Mouse (Mus musculus) neural tube, embryonic 12.5 days (tissue): ENCODE data around the gene S100a1. TPM values are rescaled to one million over a fixed set of nuclear protein-coding genes. Genes with fewer than 3 reads are reported as not detected.

Source experiments
- ATAC-seq: fragments of 200-750 bp; cut with Nextera tagmentation; 2 replicates; pipeline ENCODE4 v1.8.0; 2017; ENCODE audit warnings: low read depth, mild to moderate bottlenecking, moderate TSS enrichment, moderate library complexity; ENCODE audit not compliant: low FRiP score
- H3K27ac ChIP-seq: fragments of 300-500 bp; sonication (generic); 2 replicates; pipeline ENCODE4 v1.5.1; 2016
- H3K27me3 ChIP-seq: fragments of 300-500 bp; sonication (generic); replicated peaks from 2 replicates; pipeline ENCODE4 v1.6.1; 2016; ENCODE audit warnings: mild to moderate bottlenecking
- H3K36me3 ChIP-seq: fragments of 300-500 bp; sonication (generic); 2 replicates; pipeline ENCODE4 v1.6.1; 2016; ENCODE audit warnings: mild to moderate bottlenecking
- H3K4me1 ChIP-seq: fragments of 300-500 bp; sonication (generic); 2 replicates; pipeline ENCODE4 v1.6.1; 2016
- H3K4me2 ChIP-seq: fragments of 300-500 bp; sonication (generic); replicated peaks from 2 replicates; pipeline ENCODE4 v1.6.1; 2016; ENCODE audit warnings: mild to moderate bottlenecking
- H3K4me3 ChIP-seq: fragments of 300-500 bp; sonication (generic); 2 replicates; pipeline ENCODE4 v1.5.1; 2016
- H3K9ac ChIP-seq: fragments of 300-500 bp; sonication (generic); 2 replicates; pipeline ENCODE4 v1.6.1; 2016; ENCODE audit warnings: mild to moderate bottlenecking
- H3K9me3 ChIP-seq: fragments of 300-500 bp; sonication (generic); 2 replicates; pipeline ENCODE4 v1.6.1; 2016; ENCODE audit warnings: mild to moderate bottlenecking
- WGBS: fragments of 180-500 bp; shearing (Covaris S2); methylation state at CpG from one replicate; pipeline ENCODE4 v1.1.7; 2016; 5-methylcytosine and 5-hydroxymethylcytosine counted together
- polyA plus RNA-seq: library from polyadenylated mRNA; unstranded; fragments of >200 nt; fragmentation: Nextera tagmentation; extraction: Ambion mirVana; gene quantifications from 2 replicates; pipeline ENCODE4 v1.2.1, GENCODE M21; 2016

Gene S100a1
- polyA plus RNA-seq, 1 experiment from 2014 or later = 5.0 TPM

DNA sequence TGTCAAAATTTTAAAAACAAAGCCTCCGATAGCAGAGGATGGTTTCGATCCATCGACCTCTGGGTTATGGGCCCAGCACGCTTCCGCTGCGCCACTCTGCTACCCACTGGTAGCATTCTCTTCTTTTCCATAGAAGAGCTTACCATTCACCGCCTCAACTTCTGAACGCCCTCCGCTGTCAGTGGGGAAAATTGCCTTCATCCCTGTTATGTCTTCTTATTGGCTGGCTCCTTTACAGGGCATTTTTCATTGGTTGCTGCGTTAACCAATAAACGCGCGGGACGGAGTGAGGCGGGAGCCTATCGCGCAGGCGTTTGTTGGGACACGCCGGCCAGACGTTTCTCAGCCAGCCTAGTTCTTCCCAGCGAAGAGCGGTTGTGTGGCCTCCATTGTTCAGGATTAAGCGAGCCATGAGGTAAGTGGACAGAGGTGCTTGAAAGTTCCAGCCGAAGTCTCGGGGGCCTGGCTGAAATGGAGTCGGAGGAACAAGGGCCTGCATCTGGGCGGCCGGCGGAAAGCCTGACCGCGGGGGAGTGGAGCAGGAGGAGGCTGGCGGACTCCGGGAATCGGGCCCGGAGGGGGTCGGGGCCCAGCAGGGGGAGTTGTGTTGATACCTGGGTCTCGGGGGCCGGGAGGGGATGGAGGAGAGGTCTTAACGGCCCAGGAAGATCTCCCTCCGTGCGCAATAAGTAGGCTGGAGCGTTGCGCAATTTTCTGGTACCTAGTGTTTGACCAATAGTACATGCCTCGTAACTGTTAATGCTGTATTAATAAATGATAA is 38.2 kb downstream of the S100a1 start, which contains the start of gene Ilf2:
Gene Ilf2, plus strand, starts transcription at position 296 of the 781 bp plus-strand sequence.
- Histone ChIP-seq H3K9ac (peak within 1 kb of the TSS; percentile 85), H3K36me3 (peaks cover 33% of the 10 kb centered on the region), H3K4me1 (0 out of 2 replicates have a peak, but pooled peaks cover 6% of the 10 kb centered on the region), H3K27ac (peak within 1 kb of the TSS; percentile 90), H3K4me3 (peak within 1 kb of the TSS; percentile 76), H3K27me3 (no peaks in the 10 kb centered on the region), H3K9me3 (no peaks in the 10 kb centered on the region), H3K4me2 (peak within 1 kb of the TSS; percentile 71)
- WGBS = under 1% methylated on average over 45 of the region's 45 CpGs
- ATAC-seq = peak; percentile 99

DNA sequence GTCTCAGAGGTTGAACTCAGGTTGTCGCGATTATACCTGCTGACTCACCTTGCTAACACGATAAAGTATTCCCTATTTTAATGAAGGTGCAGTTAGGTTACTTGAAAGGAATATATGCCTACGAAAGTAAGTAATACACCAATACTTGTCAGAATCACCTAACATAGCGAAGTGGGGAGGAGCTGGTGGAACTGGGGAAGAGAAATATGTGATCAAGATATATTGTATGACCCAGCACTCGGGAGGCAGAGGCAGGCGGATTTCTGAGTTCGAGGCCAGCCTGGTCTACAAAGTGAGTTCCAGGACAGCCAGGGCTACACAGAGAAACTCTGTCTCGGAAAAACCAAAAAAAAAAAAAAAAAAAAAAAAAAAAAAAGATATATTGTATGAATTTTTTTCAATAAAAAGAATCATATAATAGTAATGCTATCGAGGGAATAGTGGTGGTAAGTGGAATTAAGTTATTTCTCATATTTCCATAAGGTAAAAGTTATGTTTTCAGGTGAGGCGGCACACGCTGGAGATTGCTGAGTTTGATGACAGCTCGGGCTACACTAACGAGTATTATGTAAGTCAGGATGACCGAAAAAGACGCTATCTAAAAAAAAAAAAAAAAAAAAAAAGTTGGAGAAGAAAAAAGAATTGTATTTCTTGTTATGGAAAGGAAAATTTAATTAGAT is 38.9 kb downstream of the S100a1 start:
- peaks cover 26% of the 10 kb centered on the region for H3K36me3 ChIP-seq
- 45% methylated on average over 16 of the region's 16 CpGs for WGBS
- H3K9ac ChIP-seq = no peak overlapping the region
- 0 out of 2 replicates have a peak, but pooled peaks cover 6% of the 10 kb centered on the region for H3K4me1 ChIP-seq
- no peaks in the 10 kb centered on the region for H3K27me3 ChIP-seq
- H3K27ac ChIP-seq = no peak overlapping the region
- no peaks in the 10 kb centered on the region for H3K9me3 ChIP-seq
- H3K4me3 ChIP-seq = no peak overlapping the region
- peak; percentile 26 for ATAC-seq
- H3K4me2 ChIP-seq = no peak overlapping the region; the same call in 1 of the 2 replicates

DNA sequence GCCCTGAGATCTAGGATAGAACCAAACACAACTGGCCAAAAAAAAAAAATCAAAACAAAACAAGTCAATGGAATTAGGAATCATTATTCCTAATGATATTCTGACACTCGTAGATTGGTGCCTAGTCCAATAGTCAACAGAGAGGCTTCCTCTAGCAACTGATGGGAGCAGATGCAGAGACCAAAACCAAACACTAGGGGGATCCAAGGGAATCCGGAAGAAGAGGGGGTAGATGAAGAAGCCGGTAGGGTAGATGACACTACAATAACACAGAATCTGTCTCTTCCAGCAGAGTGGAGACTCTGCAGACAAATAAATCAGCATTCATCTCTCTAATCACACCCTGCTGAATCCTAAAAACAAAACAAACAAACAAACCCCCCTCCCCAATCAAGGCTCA is 42.0 kb downstream of the S100a1 start:
- WGBS = 32% methylated on average over 3 of the region's 3 CpGs

DNA sequence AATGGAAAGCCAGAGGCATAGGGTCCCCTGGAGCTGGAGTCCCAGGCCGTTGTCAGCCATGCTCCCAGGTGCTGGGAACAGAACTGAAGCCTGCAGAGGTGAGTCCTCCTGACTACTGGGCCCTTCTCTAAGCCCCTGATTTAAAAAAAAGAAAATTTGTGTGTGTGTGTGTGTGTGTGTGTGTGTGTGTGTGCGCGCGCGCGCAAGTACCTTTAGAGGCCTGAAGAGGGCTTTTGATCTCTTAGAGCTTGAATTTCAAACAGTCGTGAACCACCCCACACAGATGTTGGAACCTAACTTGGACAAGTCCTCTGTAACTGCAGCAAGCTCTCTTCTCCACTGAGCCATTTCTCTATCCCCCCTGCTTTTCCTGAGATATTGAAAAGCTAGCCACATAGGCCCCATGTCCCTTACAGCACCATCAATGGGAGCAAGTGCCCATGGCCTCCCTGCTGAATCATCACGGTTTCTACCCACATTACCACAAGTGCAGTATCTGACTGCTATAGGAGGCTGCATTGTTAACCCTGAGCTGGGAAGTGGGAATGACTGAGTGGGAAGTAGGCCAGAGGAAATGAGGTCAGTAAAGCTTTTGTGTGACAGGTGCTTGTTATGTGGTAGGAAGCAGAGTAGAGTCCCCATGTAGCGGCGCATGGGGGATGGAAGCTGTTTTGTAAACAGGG is 46.4 kb downstream of the S100a1 start:
- no peak for ATAC-seq
- Histone ChIP-seq H3K27me3 (peaks cover 34% of the 10 kb centered on the region), H3K9me3 (no peaks in the 10 kb centered on the region), H3K4me2 (no peak overlapping the region), H3K36me3 (no peaks in the 10 kb centered on the region), H3K9ac (no peak overlapping the region), H3K4me3 (no peak overlapping the region), H3K4me1 (peaks cover 12% of the 10 kb centered on the region; the same call in 1 of the 2 replicates), H3K27ac (no peak overlapping the region)
- 93% methylated on average over 10 of the region's 10 CpGs for WGBS

More for the DNA sequence above, 42.0 kb downstream of the S100a1 start:
- Histone ChIP-seq H3K36me3 (no peaks in the 10 kb centered on the region), H3K27ac (no peak overlapping the region), H3K9ac (no peak overlapping the region), H3K4me2 (no peak overlapping the region), H3K9me3 (no peaks in the 10 kb centered on the region), H3K27me3 (no peaks in the 10 kb centered on the region), H3K4me1 (0 out of 2 replicates have a peak, but pooled peaks cover 4% of the 10 kb centered on the region), H3K4me3 (no peak overlapping the region)
- no peak for ATAC-seq

DNA sequence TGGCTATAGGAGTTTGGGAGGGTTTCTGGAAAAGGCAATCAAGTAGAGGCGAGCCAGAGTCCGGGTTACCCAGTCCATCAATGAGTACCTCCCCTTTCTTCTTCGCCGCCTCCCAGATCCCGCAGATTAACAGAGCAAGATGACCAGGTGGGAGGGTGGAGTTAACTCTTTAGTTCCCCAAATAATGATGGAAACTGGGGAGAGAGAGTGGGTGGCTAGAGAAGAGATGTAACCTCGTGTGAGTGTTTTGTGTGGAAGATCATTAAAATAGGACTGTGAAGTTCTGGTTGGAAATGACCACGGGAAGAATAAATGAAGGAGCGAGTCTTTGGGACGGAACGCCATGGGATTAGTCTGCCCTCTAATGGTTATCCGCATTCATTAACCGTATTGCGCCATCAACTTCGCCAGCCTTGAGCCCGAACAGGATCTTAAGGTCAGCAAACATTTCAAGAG is 47.9 kb downstream of the S100a1 start:
- Histone ChIP-seq H3K27me3 (peaks cover 44% of the 10 kb centered on the region), H3K9me3 (no peaks in the 10 kb centered on the region)
- WGBS = under 1% methylated on average over 15 of the region's 15 CpGs

DNA sequence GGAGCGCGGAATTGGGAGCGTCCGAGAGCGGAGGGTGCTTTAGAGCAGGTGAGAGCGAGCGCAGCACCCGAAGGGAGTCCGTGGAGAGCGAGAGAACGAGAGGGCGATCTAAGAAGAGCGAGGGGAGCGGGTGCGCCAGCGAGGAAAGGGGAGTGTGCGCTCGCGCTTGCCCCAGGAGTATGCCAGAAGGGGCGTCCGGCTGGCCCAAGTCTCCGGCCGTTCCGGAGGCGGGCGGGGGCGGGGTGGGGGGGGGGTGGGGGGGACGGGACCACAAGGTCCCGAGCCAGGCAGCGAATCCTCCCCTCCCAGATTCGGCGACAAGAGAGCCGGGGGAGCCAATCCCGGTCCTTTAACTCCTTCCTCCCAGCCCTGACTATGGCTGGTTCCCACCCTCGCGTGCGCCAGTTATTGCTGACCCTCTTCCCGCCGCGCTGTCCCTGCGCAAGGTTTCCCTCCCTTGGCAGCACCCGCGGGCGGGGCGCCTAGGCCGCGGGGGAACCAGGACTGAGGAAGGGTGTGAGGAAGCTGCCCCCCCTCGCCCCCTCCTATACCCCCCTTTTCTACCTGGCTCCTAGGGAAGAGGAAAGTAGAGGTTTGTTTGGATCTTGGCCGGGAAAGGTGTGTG is 48.4 kb downstream of the S100a1 start, which contains the start of gene Npr1:
Gene Npr1, minus strand, starts transcription at position 181 of the 625 bp plus-strand sequence.
- peak; percentile 51 for ATAC-seq
- peaks cover 47% of the 10 kb centered on the region for H3K27me3 ChIP-seq
- under 1% methylated on average over 27 of the region's 49 CpGs for WGBS
- H3K9me3 ChIP-seq = no peaks in the 10 kb centered on the region
- peaks cover 12% of the 10 kb centered on the region; the same call in 1 of the 2 replicates for H3K4me1 ChIP-seq
- no peak within 1 kb of the TSS for H3K27ac ChIP-seq
- H3K36me3 ChIP-seq = no peaks in the 10 kb centered on the region
- H3K4me2 ChIP-seq = peak within 1 kb of the TSS; percentile 69
- H3K9ac ChIP-seq = peak within 1 kb of the TSS; percentile 56
- H3K4me3 ChIP-seq = peak within 1 kb of the TSS; percentile 48

More for the DNA sequence above, 47.9 kb downstream of the S100a1 start:
- peak overlapping the region; percentile 48 for H3K4me3 ChIP-seq
- H3K27ac ChIP-seq = no peak overlapping the region
- no peaks in the 10 kb centered on the region for H3K36me3 ChIP-seq
- 0 out of 2 replicates have a peak overlapping the region, but pooled peaks have one; percentile 56 for H3K9ac ChIP-seq
- H3K4me2 ChIP-seq = peak overlapping the region; percentile 69
- peak; percentile 39 for ATAC-seq
- peaks cover 12% of the 10 kb centered on the region; the same call in 1 of the 2 replicates for H3K4me1 ChIP-seq

DNA sequence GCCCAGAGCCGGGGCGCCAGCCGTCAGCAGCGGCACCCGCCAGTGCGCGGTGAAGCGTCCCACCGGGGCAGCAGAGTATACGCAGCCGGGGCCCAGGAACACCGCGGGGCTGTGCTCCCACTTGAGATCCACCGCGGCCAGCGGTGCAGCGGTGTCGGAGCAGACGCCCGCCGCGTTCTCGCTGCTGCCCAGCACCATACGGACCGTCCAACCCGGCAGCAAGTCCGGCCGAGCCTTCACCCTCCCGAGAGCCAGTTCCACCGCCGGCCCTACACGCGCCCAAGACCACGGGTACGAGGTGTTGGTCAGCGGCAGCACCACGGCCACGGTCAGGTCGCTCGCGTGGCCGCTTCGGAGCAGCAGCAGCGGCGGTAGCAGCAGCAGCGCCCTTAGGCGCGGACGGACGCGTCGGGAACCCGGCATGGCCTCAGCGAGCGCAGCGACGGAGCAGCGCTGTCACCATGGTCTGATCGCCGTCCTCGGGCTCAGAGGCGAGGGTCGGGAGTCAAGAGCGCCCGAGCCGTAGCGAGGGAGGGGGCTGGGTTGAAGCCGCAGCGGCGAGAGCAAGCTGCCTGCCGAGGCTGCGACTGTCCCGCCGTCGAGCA is 49.0 kb downstream of the S100a1 start:
- Histone ChIP-seq H3K36me3 (no peaks in the 10 kb centered on the region), H3K9ac (peak overlapping the region; percentile 56), H3K27me3 (peaks cover 47% of the 10 kb centered on the region), H3K4me3 (peak overlapping the region; percentile 48), H3K4me1 (peaks cover 12% of the 10 kb centered on the region; the same call in 1 of the 2 replicates), H3K4me2 (peak overlapping the region; percentile 69), H3K27ac (no peak overlapping the region), H3K9me3 (no peaks in the 10 kb centered on the region)
- WGBS = 1% methylated on average over 75 of the region's 75 CpGs
- peak; percentile 54 for ATAC-seq

DNA sequence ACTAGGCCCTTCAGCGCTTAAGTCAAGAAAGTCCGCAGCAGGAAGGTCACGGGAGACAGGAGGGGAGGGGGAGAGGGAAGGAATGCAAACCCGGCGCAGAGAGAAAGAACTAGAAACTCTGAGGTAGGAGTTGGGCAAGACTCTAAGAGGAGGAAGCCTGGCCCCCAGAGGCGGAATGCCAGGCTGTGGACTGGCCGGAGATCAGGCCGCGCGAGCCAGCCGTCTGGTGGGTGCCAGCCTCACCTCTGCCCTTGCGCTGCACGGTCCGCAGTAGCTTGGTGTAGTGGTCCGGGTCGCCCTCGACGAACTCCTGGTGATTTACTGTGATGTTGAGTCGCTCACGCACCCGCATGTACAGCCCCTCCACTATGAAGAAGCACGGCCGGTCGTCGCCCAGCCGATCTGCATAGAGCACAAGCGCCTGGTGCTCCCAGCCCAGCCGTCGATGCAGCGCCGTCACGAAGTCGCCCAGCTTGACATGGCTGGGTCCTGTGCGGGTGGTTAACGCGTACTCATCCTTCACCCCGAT is 49.6 kb downstream of the S100a1 start:
- Histone ChIP-seq H3K4me1 (peaks cover 12% of the 10 kb centered on the region; the same call in 1 of the 2 replicates), H3K9me3 (no peaks in the 10 kb centered on the region), H3K27ac (no peak overlapping the region), H3K4me3 (peak overlapping the region; percentile 48), H3K9ac (0 out of 2 replicates have a peak overlapping the region, but pooled peaks have one; percentile 56), H3K4me2 (peak overlapping the region; percentile 69), H3K27me3 (peaks cover 47% of the 10 kb centered on the region), H3K36me3 (no peaks in the 10 kb centered on the region)
- peak; percentile 12 for ATAC-seq
- 9% methylated on average over 37 of the region's 37 CpGs for WGBS

DNA sequence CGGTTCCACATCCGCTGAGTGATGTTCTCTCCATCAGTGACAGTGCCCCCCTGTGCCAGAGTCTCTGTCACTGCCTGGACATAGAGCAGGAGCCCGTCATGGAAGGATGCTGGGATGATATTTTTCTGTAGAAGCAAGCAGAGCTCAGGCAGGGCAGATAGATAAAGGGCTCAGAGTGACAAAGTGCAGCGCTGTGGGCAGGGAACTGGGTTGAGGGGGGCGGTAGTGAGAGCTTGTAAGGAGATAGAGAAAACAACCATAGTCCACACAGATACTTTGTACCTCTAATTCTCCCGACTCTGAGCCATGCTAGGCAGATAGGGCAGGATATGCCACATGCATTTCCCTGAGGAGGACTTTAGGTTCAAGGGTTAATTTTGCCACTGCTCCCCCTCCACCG is 51.6 kb downstream of the S100a1 start:
- H3K9ac ChIP-seq = no peak overlapping the region
- no peaks in the 10 kb centered on the region for H3K36me3 ChIP-seq
- H3K4me1 ChIP-seq = peaks cover 12% of the 10 kb centered on the region; the same call in 1 of the 2 replicates
- peaks cover 47% of the 10 kb centered on the region for H3K27me3 ChIP-seq
- H3K9me3 ChIP-seq = no peaks in the 10 kb centered on the region
- H3K4me2 ChIP-seq = no peak overlapping the region
- H3K4me3 ChIP-seq = no peak overlapping the region
- H3K27ac ChIP-seq = no peak overlapping the region
- WGBS = 29% methylated on average over 7 of the region's 7 CpGs
- ATAC-seq = no peak

DNA sequence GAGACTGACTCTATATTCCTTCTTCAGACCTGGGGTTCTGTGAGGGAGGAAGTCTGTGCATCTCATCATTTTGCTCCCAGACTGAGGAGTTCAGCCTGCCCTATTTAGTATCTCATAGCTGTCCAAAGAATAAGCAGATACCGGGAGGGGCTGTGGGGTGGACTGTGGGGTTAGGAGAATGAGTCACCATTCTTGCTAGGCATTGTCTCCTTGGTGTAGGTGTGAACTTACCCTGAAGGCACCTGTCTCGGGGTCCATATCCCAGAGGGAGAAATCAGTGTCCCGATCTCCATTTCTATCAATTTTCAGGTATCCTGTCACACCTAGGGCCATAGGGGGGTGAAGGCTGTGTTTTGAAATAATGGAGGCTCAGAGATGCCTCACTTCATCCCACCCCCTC is 52.3 kb downstream of the S100a1 start:
- Histone ChIP-seq H3K9ac (no peak overlapping the region), H3K36me3 (no peaks in the 10 kb centered on the region), H3K9me3 (no peaks in the 10 kb centered on the region), H3K4me1 (peaks cover 12% of the 10 kb centered on the region; the same call in 1 of the 2 replicates), H3K4me2 (no peak overlapping the region), H3K27me3 (peaks cover 47% of the 10 kb centered on the region), H3K4me3 (no peak overlapping the region), H3K27ac (no peak overlapping the region)
- WGBS = 88% methylated on average over 3 of the region's 3 CpGs
- no peak for ATAC-seq
